Mouse (Mus musculus): Measurements from ENCODE around the gene A930018P22Rik.
"Not testable (repeated sequence)": the region's sequence is repeated elsewhere in the genome, so short reads cannot be mapped to it uniquely, and the experiment has no call there.

Gene A930018P22Rik

DNA sequence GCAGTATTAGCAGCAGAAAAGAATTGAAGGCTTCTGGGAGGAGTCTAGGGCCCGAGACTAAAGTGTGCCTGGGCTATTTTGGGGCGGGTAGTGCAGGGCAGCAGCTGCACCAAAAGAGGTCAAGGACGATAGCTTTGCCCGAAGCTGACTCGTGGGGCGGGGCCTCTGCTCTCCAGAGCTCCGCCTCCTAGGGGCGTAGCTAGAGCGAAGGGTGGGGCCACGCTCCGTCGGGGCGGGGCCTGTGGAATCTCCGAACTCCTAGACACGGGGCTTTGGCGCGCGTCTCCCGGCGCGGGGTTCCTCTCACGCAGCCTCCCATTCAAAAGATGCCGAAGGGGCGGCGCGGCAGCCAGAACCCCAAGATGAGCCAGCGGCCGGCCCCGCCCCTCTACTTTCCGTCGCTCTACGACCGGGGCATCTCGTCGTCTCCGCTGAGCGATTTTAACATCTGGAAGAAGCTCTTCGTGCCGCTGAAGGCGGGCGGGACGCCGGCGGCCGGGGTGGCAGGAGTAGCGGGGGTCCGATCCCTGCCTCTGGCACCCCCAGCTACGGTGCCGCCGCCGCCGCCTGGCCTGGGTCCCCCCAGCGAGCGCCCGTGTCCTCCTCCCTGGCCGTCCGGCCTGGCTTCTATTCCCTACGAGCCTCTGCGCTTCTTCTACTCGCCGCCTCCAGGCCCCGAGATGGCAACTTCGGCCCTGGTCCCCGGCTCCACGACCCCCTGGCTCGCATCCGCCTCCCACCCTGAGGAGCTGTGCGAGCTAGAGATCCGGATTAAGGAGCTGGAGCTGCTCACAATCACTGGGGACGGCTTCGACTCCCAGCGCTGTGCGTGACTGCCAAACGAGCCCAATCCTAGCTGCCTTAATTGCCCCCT lies at the start of gene A930018P22Rik:
A930018P22Rik (plus strand) TSS at position 265 of the 874 bp plus-strand sequence.
- in situ Hi-C loops (cut with MboI; ENCODE audit: unreplicated experiment in 2 of 2): loop anchor here in 1 of 2 experiments (5.0 kb wide), 1 partner anchor 35 kb away; no protein-coding TSS in a partner anchor

DNA sequence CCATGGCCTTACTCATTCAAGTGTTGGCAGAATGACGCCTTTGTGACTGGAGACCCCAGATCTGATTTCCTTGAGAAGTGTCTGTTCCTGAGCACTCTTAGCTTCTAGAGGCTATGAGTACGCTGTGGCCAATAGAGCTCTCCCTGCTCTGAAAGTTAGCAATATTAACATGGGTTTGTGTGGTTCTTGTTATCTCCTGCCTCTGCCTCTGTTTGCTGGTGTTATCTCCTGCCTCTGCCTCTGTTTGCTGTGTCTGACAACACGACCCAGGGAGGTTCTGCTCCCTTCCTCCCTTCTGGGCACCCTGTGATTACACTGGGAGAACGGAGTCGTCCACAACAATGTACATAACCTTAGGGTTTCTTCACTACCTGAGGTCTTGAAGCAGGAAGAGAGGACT lies 44.3 kb upstream of the A930018P22Rik start:
- in situ Hi-C loops (cut with MboI; ENCODE audit: unreplicated experiment in 2 of 2): not testable (repeated sequence)

DNA sequence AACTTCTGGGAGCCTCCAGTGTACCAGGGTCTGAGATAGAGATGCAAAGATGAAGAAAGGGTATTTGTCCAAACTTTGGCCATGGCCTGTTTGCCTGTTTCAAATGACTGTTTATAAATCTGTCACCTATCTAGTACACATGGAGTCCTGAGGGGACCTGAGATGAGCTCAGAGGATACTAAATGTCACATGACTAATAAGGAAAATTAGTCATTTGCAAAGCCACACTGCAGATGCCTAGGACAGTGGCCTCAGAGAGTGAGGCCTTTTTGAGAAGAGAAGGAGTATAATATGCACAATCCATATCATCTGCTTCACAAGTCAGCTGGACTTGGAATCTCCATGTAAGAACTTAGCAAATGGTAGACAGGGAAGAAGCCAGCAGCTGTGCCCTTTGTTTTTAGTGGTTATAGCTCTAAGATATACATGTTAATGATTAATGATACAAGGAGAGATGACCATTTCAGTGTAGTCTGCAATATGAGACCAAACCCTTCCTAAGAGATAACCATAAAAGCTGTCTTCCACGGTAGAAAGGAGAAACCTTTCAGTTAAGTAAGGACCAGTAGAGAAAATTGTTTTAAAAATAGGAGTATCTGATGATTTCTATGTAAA lies 41.0 kb upstream of the A930018P22Rik start:
- in situ Hi-C loops (cut with MboI; ENCODE audit: unreplicated experiment in 2 of 2): not testable (repeated sequence)

DNA sequence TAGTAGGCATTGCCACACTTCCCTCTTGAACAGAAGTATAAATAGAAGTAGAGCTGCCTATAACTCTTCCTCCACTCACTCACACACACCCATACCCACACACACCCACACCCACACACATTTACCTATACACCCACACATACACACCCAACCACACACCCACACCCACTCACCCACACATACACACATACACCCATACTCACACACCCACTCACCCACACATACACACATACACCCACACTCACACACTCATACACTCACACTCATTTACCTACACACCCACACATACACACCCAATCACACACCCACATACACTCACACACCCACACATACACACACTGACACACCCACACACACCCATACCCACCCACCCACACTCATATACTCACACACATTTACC lies 40.1 kb upstream of the A930018P22Rik start:
- in situ Hi-C loops (cut with MboI; ENCODE audit: unreplicated experiment in 2 of 2): no loop called here

DNA sequence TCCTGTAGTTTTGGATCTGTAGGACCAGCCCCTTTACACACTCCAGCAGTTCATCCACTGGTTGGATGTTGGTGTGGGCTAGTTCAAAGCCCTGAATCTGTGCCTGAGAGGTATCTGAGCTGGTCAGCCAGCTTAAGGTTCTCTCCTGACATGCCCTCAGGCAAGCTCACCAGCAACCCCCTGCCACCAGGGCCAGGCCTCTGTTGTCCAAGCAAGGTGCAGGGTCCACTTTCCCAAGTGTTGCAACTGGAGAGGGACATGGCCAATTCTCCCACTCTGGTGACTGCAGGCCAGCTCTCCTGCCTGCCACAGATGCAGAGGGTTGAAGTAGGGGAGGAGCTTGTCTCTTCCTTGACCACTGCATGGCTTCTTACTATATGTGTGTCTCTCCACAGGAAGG lies 38.5 kb upstream of the A930018P22Rik start:
- in situ Hi-C loops (cut with MboI; ENCODE audit: unreplicated experiment in 2 of 2): not testable (repeated sequence)

DNA sequence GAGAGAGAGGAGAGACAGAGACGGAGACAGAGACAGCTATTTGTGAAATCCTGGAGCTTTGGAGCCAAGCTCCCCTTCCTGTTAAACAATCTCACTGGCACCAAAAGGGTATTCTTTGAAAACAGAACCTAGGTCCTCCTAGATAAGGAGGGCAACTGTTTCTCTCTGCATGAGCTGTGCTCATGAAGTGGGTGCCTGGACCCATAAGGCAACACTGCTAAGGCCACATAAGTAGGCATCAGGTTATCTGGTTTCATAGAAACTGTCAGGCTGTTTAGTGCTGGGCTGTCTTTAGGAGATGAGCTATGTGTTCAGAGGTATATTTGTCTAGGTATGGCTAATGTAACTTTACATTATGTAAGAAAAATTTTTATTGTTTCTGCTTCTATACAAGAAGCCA lies 35.0 kb upstream of the A930018P22Rik start:
- in situ Hi-C loops (cut with MboI; ENCODE audit: unreplicated experiment in 2 of 2): loop anchor here in 1 of 2 experiments (5.0 kb wide), 1 partner anchor 35 kb away; the partner anchor contains the start of gene A930018P22Rik

DNA sequence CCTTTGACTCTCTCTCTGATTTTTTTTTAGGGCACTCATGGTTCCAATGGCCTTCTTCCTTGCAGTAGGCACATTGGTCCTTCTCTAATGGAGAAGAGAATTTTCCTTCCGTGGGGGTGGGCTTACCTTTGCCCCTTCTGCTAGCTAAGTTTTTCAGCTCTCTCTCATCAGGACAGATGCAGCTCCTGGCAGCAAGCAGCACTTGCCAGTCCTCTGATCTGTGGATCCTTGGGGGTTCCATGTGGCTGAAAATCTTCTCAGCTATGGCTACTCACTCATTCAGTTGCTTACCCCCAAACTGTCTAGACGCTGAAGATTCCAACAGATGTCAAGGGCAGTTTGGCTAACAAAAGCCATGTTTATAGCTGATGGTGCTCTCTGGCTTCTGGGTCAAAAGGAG lies 29.3 kb upstream of the A930018P22Rik start:
- in situ Hi-C loops (cut with MboI; ENCODE audit: unreplicated experiment in 2 of 2): no loop called here

DNA sequence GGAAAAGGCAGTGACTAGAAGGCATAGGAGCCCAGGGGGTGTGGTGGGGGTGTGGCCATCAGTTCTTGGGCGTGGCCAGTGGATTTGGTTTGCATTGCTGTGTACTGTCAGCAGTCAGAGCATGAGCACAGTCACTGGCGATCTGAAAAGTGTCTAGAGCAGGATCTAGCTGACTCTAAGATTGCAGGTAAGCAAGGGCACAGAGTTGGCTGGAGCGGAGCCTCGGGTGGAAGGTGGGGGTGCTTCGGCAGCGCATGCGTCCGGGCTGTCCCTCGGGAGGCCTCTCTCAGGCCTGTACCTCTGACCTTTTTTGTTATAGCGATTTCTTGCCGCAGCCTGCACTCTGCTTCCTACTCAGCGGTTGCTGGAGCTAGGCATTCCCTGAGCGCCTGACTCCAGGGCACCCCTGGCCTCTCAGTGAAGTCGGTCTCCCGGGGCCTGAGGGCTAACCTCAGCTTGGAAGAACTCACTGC lies 26.8 kb upstream of the A930018P22Rik start, which contains the start of gene Cd59a:
Cd59a (plus strand) TSS at position 61 of the 473 bp plus-strand sequence.
- in situ Hi-C loops (cut with MboI; ENCODE audit: unreplicated experiment in 2 of 2): no loop called here

DNA sequence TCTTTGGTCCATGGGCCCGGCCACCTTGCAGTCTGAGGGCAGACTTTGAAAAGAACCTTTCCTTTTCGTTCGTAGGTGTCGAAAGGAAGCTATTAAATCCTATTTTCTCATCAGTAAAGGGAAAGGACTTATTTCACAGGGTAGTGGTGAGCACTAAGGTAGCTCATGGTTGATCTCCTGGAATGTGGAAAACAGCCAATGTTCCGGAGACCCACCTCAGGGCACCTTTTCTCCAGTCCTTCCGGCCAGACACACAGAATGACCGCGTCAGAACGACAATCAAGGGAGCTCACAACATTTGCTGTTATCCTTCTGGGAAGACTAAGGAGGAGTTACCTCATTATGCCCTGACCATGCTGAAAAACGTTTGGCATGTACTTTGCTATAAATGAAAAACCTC lies 26.3 kb upstream of the A930018P22Rik start:
- in situ Hi-C loops (cut with MboI; ENCODE audit: unreplicated experiment in 2 of 2): no loop called here

DNA sequence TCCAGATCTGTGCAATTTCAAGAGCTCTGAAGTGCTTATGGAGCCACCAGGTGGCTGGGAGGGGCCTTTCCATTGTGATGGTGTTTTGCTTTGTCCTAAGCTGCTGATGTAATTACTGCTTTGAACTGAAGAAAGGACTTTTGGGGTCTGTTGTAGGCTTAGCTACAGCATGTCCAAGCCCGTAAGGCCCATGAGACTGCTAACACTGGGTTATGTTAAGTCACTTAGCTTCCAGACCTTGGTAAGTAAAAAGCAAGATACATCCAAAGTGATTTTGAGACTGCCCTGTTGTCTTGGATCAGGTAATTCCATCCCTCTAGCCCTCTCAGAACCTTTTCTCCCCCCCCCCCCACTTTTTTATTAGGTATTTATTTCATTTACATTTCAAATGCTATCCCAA lies 25.8 kb upstream of the A930018P22Rik start:
- in situ Hi-C loops (cut with MboI; ENCODE audit: unreplicated experiment in 2 of 2): not testable (repeated sequence)

DNA sequence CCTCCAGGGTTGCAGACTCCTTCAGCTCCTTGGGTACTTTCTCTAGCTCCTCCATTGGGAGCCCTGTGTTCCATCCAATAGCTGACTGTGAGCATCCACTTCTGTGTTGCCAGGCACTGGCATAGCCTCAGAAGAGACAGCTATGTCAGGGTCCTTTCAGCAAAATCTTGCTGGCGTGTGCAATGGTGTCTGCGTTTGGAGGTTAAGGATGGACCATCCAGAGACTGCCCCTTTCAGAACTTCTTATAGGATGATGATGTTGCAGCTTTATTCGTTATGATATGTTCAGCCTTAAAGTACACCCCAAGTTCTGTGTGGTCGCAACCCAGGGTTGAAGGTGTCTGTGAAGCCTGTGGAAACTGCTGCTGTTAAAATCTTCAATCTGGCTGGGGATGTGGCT lies 25.2 kb upstream of the A930018P22Rik start:
- in situ Hi-C loops (cut with MboI; ENCODE audit: unreplicated experiment in 2 of 2): not testable (repeated sequence)

DNA sequence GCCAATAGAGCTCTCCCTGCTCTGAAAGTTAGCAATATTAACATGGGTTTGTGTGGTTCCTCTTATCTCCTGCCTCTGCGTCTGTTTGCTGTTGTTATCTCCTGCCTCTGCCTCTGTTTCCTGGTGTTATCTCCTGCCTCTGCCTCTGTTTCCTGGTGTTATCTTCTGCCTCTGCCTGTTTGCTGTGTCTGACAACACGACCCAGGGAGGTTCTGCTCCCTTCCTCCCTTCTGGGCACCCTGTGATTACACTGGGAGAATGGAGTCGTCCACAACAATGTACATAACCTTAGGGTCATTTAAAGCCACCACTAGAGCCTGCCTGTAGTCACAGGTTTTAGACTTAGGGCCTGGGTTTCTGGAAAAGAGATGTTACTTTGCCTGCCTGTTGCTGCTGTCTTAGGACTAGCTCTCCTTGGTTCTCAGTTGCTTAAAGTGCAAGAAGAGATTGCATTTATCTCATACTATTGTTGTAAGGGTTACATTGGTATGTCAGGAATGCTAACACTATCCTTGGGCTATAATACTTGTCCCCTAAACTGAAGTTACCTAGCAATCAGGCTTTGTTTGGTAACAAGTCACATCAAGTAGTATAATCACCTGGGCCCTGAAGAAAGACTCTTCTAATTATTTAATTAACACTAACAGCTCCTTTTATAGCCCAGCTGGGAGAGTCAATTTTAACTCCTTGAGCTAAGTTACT lies 23.9 kb upstream of the A930018P22Rik start:
- in situ Hi-C loops (cut with MboI; ENCODE audit: unreplicated experiment in 2 of 2): no loop called here

DNA sequence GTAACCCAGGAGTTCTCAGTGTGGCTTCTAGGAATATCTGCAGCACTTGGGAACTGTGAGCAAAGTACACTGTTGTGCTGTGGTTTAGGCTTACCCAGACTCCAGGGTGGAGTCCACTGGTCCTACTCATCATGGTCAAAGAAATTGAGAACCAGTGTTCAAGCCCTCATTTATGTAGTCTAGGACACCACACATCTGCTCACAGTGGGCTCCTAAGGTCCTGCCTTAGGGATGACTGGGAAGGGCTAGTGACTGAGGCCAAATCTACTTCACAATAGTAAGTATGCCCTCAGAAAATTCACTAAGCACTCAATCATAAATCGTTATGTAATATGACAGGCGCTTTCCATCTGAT lies 23.4 kb upstream of the A930018P22Rik start:
- in situ Hi-C loops (cut with MboI; ENCODE audit: unreplicated experiment in 2 of 2): no loop called here

DNA sequence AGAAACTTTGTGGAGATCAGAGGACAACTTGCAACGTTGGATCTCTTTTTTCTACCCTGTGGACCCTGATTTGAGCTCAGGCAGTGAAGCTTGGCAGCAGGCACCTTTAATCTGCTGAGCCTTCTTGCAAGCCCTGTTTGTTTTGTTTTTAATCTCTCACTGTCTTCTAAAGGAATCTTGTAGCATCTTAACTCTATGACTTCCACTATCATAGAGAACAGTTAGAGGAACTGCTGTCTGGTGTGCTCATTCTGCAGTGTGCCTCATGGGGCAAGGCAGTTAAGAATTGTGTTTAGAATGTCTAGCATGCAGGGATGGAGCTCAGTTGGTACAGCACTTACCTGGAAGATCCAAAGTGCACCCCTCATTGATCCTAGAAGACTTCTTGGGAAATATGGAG lies 22.6 kb upstream of the A930018P22Rik start:
- in situ Hi-C loops (cut with MboI; ENCODE audit: unreplicated experiment in 2 of 2): no loop called here

DNA sequence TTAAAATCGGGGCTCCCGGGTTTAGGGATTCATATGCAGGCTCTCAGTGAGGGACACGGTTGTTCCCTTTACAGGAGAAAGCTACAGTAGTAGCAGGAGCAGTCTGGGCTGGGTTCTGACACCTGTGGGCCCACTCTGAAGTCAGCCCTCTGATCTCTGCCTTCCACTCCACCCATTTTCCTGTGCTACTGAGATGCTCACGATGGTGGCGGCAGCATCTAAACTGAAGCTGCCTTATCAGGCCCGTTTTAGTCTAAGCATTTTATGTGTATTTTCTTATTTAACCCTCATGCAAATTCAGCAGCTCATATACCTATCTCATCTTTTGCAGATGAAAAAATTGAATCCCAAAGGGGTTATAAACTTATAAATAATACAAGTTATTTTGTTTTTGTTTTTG lies 17.8 kb upstream of the A930018P22Rik start:
- in situ Hi-C loops (cut with MboI; ENCODE audit: unreplicated experiment in 2 of 2): no loop called here

DNA sequence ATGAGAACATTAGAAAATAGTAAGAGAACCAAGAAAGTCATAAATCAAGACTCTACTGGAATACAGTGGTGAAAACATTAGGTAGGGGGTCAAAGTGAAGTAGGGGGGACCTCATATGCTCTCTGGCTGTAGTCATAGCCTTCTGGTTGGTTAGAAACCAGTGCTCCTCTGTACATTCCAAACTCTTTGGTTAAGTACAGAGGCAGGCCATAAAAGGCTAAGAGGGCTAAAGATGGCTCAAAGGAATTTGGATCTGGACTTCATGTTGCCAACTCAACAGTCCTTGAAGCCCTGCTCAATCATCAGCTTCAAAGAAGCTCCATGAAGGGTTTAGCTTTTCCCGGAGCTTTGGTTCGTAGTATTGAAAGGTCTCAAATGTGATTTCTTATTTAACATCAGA lies 13.5 kb upstream of the A930018P22Rik start:
- in situ Hi-C loops (cut with MboI; ENCODE audit: unreplicated experiment in 2 of 2): not testable (repeated sequence)

DNA sequence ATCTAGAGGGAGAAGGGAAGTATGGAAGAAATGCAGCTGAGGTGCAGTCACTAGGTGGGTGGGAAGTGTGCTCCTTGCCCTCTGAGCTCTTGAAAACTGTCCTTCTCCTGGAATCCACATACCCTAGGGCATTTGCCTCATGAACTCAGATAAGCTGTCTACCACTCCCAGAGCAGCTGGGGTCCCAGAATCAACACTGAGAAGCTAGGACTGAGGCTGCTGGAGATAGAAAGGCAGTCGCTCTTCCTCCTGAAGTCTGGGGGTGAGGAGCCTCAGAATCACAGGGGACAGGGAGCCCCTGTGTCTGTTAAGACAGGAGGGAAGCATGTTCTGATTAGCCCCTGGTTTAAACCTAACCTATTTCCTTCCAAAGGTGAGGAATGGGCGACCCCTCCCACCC lies 13.0 kb upstream of the A930018P22Rik start:
- in situ Hi-C loops (cut with MboI; ENCODE audit: unreplicated experiment in 2 of 2): no loop called here

DNA sequence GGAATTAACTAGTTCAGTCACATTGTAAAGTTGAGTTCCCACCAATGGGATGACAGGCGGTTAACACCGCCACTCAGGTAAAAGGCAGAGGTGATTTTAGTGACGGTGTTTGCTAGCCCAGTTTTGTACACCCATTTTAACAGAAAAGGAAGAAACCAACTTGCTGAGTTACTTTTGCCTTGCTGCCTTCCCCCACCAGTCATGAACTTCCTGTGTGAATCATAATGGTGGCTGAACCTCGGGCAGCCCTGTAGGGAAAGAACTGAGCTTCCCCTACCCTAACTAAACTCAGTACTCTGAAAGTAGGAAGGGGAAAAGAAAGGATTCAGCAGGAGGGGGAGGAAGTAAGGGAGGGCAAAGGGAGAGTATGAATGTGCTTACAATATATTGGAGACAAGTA lies 12.5 kb upstream of the A930018P22Rik start:
- in situ Hi-C loops (cut with MboI; ENCODE audit: unreplicated experiment in 2 of 2): no loop called here

DNA sequence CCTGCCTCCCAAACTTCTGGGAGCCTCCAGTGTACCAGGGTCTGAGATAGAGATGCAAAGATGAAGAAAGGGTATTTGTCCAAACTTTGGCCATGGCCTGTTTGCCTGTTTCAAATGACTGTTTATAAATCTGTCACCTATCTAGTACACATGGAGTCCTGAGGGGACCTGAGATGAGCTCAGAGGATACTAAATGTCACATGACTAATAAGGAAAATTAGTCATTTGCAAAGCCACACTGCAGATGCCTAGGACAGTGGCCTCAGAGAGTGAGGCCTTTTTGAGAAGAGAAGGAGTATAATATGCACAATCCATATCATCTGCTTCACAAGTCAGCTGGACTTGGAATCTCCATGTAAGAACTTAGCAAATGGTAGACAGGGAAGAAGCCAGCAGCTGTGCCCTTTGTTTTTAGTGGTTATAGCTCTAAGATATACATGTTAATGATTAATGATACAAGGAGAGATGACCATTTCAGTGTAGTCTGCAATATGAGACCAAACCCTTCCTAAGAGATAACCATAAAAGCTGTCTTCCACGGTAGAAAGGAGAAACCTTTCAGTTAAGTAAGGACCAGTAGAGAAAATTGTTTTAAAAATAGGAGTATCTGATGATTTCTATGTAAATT lies 11.3 kb upstream of the A930018P22Rik start:
- in situ Hi-C loops (cut with MboI; ENCODE audit: unreplicated experiment in 2 of 2): not testable (repeated sequence)

DNA sequence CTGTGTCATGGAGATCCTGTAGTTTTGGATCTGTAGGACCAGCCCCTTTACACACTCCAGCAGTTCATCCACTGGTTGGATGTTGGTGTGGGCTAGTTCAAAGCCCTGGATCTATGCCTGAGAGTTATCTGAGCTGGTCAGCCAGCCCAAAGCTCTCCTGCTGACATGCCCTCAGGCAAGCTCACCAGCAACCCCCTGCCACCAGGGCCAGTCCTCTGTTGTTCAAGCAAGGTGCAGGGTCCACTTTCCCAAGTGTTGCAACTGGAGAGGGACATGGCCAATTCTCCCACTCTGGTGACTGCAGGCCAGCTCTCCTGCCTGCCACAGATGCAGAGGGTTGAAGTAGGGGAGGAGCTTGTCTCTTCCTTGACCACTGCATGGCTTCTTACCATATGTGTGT lies 9.0 kb upstream of the A930018P22Rik start:
- in situ Hi-C loops (cut with MboI; ENCODE audit: unreplicated experiment in 2 of 2): not testable (repeated sequence)

DNA sequence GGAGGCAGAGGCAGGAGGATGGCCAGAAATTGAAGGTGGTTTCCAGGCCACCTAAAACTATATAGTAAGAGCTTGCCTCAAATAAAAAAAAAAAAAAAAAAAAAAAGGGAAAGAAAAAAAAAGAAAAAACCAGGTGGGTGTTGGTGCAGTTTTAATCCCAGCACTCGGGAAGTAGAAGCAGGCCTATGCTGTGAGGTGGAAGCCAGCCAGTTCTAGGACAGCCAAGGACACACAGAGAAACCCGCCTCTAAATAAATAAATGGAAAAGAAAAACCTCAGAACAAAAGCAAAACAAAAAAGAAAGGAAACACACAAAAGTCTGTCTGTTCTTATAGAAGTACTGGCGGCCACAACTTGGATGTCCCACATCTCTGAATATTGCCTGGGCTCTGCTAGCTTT lies 7.7 kb upstream of the A930018P22Rik start:
- in situ Hi-C loops (cut with MboI; ENCODE audit: unreplicated experiment in 2 of 2): no loop called here
